Mouse (Mus musculus) testis, postnatal 14 days (tissue): Measurements from ENCODE around the gene Cbx8.

Experiments
- DNase-seq: peaks from one replicate; pipeline ENCODE4 v3.0.0; 2021; ENCODE audit warnings: low spot score

Gene Cbx8

GRCm38 (mm10) chr11:119040600-119041324 lies at the start of gene Cbx8:
Gene Cbx8, minus strand, starts transcription at chr11:119040969.
- DNase-seq = peak; percentile 99

GRCm38 (mm10) chr11:119090076-119090960 lies 49.5 kb upstream of the Cbx8 start:
- no peak for DNase-seq

- no peak for DNase-seq
Observed at GRCm38 (mm10) chr11:119089235-119090075, 48.7 kb upstream of the Cbx8 start.

DNA sequence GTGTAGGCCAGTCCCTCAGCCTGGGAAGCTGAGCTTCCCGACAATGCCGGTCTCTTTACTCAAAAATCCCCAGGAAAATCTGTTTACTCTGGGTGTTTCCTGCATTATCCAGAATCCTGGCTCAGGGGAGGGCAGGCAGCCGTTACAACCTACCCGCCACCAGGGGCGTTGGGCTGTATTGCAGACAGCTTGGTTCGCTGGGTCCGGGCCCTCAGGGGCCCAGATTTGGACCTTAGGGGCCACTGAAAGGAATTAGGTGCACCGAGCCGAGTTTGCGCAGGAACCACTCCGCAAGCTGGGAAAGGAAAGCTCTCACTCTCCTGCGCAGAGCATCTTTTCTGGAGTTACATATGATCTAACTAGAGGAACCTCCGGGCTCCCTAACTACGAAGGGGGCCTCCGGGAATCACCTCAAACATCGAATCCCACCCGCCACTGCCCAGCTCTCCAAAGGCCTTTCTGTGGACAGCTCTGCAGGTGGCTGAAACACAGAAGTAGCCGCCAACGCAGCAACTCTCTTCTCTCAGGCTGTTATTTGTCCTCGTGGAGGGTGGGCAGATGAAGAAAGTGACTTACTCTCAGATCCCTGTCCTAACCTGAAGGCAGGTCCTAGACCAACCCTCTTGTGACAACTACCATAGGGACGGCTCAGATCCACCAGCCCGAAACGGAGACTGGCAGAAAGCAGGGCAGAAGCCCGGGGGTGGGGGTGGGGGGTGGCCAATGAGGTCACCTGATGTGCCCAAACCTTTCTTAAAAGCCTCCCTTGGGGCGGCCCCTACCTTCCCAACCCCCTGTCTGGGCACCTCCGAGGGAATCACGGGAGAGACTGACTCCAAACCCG lies 47.8 kb upstream of the Cbx8 start:
- no peak for DNase-seq

- peak; percentile 72 for DNase-seq
Observed at GRCm38 (mm10) chr11:119087301-119088082, 46.7 kb upstream of the Cbx8 start.

DNA sequence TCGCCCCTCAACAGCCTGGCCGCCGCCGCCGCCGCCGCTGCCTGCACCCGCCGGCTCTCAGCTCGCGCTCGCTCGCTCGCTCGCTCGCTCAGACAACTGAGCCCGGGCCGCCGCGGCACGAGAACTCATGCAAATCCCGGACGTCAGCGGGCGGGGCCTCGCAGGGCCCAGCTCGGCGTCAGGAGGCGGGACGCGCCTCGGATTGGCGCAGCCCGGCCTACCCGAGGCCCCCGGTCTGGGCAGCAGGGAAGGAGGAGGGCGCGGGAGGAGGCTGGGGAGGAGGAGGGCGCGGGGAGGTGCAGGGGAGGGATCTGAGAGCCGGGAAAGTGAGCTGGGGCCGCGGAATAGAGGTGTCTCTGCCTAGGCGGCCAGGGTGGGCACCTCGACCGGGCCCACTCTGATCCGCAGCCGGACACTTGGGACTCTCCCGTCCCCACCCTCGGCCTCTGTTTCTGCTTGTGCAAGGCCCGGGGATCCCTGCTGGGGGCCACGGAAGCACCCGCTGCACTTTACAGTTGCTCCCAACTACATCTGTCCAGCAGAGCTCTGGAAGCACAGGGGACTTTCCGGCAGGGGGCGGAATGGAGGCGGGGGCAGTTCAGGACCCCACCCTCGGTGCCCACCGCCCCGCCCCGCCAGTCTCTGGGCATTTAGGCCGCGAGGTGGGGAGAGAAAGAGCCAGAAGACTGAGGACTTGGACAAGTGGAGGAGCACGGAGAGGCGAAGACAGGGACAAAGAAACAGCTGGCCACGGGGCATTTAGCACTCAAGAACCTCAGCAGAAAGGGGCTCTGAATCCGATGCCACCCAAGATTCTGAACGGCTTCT lies 45.6 kb upstream of the Cbx8 start, which contains the start of gene Cbx4:
Gene Cbx4 (minus strand): TSS at position 78 of the 828 bp plus-strand sequence.
- peak; percentile 92 for DNase-seq

- peak; percentile 60 for DNase-seq
Observed at GRCm38 (mm10) chr11:119085279-119086062, 44.7 kb upstream of the Cbx8 start.

- no peak for DNase-seq
Observed at GRCm38 (mm10) chr11:119084446-119085278, 43.9 kb upstream of the Cbx8 start.

GRCm38 (mm10) chr11:119083724-119084445 lies 43.1 kb upstream of the Cbx8 start:
- DNase-seq = no peak

- DNase-seq = peak; percentile 83
Observed at GRCm38 (mm10) chr11:119082638-119083599, 42.1 kb upstream of the Cbx8 start.

GRCm38 (mm10) chr11:119081839-119082637 lies 41.3 kb upstream of the Cbx8 start:
- DNase-seq = no peak

GRCm38 (mm10) chr11:119081148-119081838 lies 40.5 kb upstream of the Cbx8 start:
- no peak for DNase-seq

DNA sequence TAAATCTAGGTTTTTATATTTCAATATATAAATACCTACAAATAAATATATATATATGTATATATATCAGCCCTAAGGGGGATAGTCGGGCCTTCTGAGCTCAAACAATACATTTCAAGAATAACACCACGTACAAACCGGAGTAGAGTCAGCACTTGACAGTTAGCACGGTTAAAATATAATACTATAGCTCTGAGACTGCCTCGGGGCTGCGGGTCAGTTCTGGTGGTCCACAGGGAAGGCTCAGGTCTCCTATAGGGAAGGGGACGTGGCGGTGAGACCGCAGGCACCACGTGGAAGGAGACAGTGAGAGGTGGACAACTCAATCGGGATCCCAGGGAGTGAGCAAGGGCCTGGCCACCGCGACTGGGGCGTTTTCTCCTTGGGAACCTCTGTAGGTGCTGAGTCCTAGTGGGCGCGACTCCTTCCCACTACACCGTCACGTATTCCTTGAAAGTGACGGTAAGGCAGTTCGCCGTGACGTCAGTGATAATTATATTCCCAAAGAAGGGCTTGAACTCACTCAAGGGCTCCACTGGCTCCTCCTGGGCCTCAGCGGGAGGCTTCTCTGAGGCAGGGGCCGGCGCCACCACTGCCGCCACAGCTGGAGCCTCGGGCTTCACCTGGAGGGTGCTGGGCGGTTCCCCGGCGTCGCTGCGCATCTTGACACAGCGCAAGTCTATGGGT lies 39.8 kb upstream of the Cbx8 start:
- no peak for DNase-seq

GRCm38 (mm10) chr11:119079445-119079837 lies 38.7 kb upstream of the Cbx8 start:
- no peak for DNase-seq
